Mouse (Mus musculus) MEL (cell line): ENCODE measurements at regions not wholly inside any gene's neighbourhood (a gene's known extent, or its start where the extent isn't known, plus 50 kb on each side); places are given as distances from the start of the nearest gene placed in this dataset.

ENCODE experiments used
- DNase-seq: peaks from one replicate; pipeline ENCODE4 v3.0.0; 2011; ENCODE audit warnings: low read depth, low spot score
- H3K27ac ChIP-seq: 2 replicates; pipeline ENCODE4 v1.5.1; 2012; ENCODE audit warnings: low read depth, mild to moderate bottlenecking, control low read depth, low read length, moderate library complexity; ENCODE audit not compliant: control insufficient read depth
- H3K27me3 ChIP-seq, 2 experiments: fragments of 150-350 bp in 1 of 2; sonication (generic) in 1 of 2; 2 replicates each; pipeline ENCODE4 v1.6.1; 2012; ENCODE audit warnings: low read length in 2 of 2, mild to moderate bottlenecking in 2 of 2, improper control_type of control experiment in 1 of 2, moderate library complexity in 1 of 2; ENCODE audit not compliant: insufficient read depth in 2 of 2, control insufficient read depth in 1 of 2
- H3K36me3 ChIP-seq, 2 experiments: 2 replicates each; pipeline ENCODE4 v1.6.1; 2012 to 2014; ENCODE audit warnings: low read length in 2 of 2, improper control_type of control experiment in 1 of 2, inconsistent platforms in 1 of 2, mild to moderate bottlenecking in 1 of 2; ENCODE audit not compliant: insufficient read depth in 2 of 2, control insufficient read depth in 1 of 2
- H3K4me1 ChIP-seq, 2 experiments: fragments of 150-350 bp in 1 of 2; sonication (generic) in 1 of 2; 2 replicates each; pipeline ENCODE4 v1.6.1; 2012; ENCODE audit warnings: low read length in 2 of 2, improper control_type of control experiment in 1 of 2, mild to moderate bottlenecking in 1 of 2; ENCODE audit not compliant: insufficient read depth in 2 of 2, control insufficient read depth in 1 of 2
- H3K4me3 ChIP-seq, 2 experiments: fragments of 150-350 bp in 1 of 2; sonication (generic) in 1 of 2; 2 replicates each; pipeline ENCODE4 v1.5.1; 2012; ENCODE audit warnings: low read depth in 2 of 2, low read length in 2 of 2, mild to moderate bottlenecking in 2 of 2, moderate library complexity in 2 of 2, control low read depth in 1 of 2, improper control_type of control experiment in 1 of 2; ENCODE audit not compliant: control insufficient read depth in 1 of 2, insufficient read depth in 1 of 2
- H3K79me2 ChIP-seq: 2 replicates; pipeline ENCODE4 v1.6.1; 2012; ENCODE audit warnings: mild to moderate bottlenecking, low read length, moderate library complexity; ENCODE audit not compliant: control insufficient read depth, poor library complexity, insufficient read depth
- H3K9ac ChIP-seq: 2 replicates; pipeline ENCODE4 v1.6.1; 2012; ENCODE audit warnings: low read depth, mild to moderate bottlenecking, control low read depth, low read length, moderate library complexity; ENCODE audit not compliant: control insufficient read depth, poor library complexity, severe bottlenecking
- H3K9me3 ChIP-seq: fragments of 150-350 bp; sonication (generic); replicated peaks from 2 replicates; pipeline ENCODE4 v1.6.1; 2012; ENCODE audit warnings: mild to moderate bottlenecking, low read length, improper control_type of control experiment, moderate library complexity; ENCODE audit not compliant: insufficient read depth
- E2F4 ChIP-seq: IDR thresholded peaks from 2 replicates; pipeline ENCODE4 v1.6.1; 2011; ENCODE audit warnings: low read depth, low read length, improper control_type of control experiment, borderline replicate concordance
- EP300 ChIP-seq, 2 experiments: IDR thresholded peaks; 2 replicates each; pipeline ENCODE4 v1.6.1; 2011; ENCODE audit warnings: improper control_type of control experiment in 2 of 2, low read length in 2 of 2, low read depth in 1 of 2, mild to moderate bottlenecking in 1 of 2
- GABPA ChIP-seq: IDR thresholded peaks from 2 replicates; pipeline ENCODE4 v1.6.1; 2012; ENCODE audit warnings: low read depth, mild to moderate bottlenecking, inconsistent platforms, low read length, improper control_type of control experiment, moderate library complexity
- MAZ ChIP-seq: IDR thresholded peaks from 2 replicates; pipeline ENCODE4 v1.6.1; 2012; ENCODE audit warnings: low read depth, mild to moderate bottlenecking, inconsistent platforms, low read length, improper control_type of control experiment
- MXI1 ChIP-seq: IDR thresholded peaks from 2 replicates; pipeline ENCODE4 v1.6.1; 2011; ENCODE audit warnings: mild to moderate bottlenecking, low read depth, low read length, improper control_type of control experiment
- MYB ChIP-seq: IDR thresholded peaks from 2 replicates; pipeline ENCODE4 v1.6.1; 2011; ENCODE audit warnings: mild to moderate bottlenecking, low read depth, low read length, improper control_type of control experiment
- NELFE ChIP-seq: IDR thresholded peaks from 2 replicates; pipeline ENCODE4 v1.6.1; 2011; ENCODE audit warnings: low read depth, low read length, improper control_type of control experiment
- POLR2AphosphoS2 ChIP-seq: IDR thresholded peaks from 2 replicates; pipeline ENCODE4 v1.6.1; 2011; ENCODE audit warnings: low read length, improper control_type of control experiment
- RAD21 ChIP-seq: IDR thresholded peaks from 2 replicates; pipeline ENCODE4 v1.6.1; 2011; ENCODE audit warnings: mild to moderate bottlenecking, low read depth, low read length, improper control_type of control experiment
- RCOR1 ChIP-seq: IDR thresholded peaks from 2 replicates; pipeline ENCODE4 v1.6.1; 2012; ENCODE audit warnings: low read depth, mild to moderate bottlenecking, inconsistent platforms, low read length, improper control_type of control experiment
- SMC3 ChIP-seq: IDR thresholded peaks from 2 replicates; pipeline ENCODE4 v1.6.1; 2011; ENCODE audit warnings: low read depth, low read length, improper control_type of control experiment
- TBP ChIP-seq: IDR thresholded peaks from 2 replicates; pipeline ENCODE4 v1.8.0; 2011; ENCODE audit warnings: low read depth, low read length, improper control_type of control experiment
- TCF12 ChIP-seq: IDR thresholded peaks from 2 replicates; pipeline ENCODE4 v1.6.1; 2014; ENCODE audit warnings: low read depth, mild to moderate bottlenecking, inconsistent platforms, low read length, improper control_type of control experiment, moderate library complexity
- UBTF ChIP-seq: IDR thresholded peaks from 2 replicates; pipeline ENCODE4 v1.6.1; 2012; ENCODE audit warnings: low read depth, mild to moderate bottlenecking, inconsistent platforms, low read length, improper control_type of control experiment, moderate library complexity, borderline replicate concordance; ENCODE audit not compliant: insufficient read depth
- ZMIZ1 ChIP-seq: IDR thresholded peaks from 2 replicates; pipeline ENCODE4 v1.6.1; 2012; ENCODE audit warnings: low read depth, mild to moderate bottlenecking, inconsistent platforms, low read length, improper control_type of control experiment, moderate library complexity

GRCm38 (mm10) chr11:52523191-52523590 lies 127.0 kb downstream of the 9530068E07Rik start:
- Histone ChIP-seq H3K79me2 (no peaks in the 10 kb centered on the region), H3K9me3 (no peaks in the 10 kb centered on the region)
- DNase-seq, result no peak
- no peak for TF ChIP-seq TBP
- TF ChIP-seq ZMIZ1, result no peak
- TF ChIP-seq SMC3, result no peak
- TF ChIP-seq, all 39 proteins: peak for 0
- H3K9ac ChIP-seq, result no peak overlapping the region
- no peaks in the 10 kb centered on the region for H3K36me3 ChIP-seq
- H3K27me3 ChIP-seq, result no peaks in the 10 kb centered on the region
- H3K27ac ChIP-seq, result no peak overlapping the region
- no peaks in the 10 kb centered on the region for H3K4me1 ChIP-seq
- no peak overlapping the region for H3K4me3 ChIP-seq

DNA sequence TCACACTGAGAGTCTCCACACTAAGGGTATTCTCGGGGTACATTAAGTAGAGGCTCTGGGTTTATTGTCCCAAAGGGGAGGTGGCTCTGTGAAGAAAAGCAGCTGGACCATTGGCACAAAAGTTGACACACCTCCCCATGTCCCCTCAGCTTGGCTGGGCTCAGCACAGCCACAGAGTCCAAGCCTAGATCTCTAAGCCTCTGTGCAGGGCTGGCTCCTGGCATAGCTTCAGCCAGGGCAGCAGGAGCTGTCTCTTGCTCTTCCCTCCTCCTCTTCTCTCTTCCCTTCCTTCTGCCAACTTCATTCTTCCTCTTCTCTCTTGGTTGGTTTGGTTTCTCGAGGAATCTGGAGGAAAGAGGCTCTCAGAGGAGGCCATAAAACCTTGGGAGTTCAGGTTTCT lies 127.4 kb downstream of the 9530068E07Rik start:
- Histone ChIP-seq H3K4me1 (no peaks in the 10 kb centered on the region), H3K4me3 (no peak overlapping the region), H3K79me2 (no peaks in the 10 kb centered on the region), H3K27ac (no peak overlapping the region), H3K36me3 (no peaks in the 10 kb centered on the region), H3K27me3 (no peaks in the 10 kb centered on the region), H3K9me3 (no peaks in the 10 kb centered on the region), H3K9ac (no peak overlapping the region)
- no peak for DNase-seq
- TF ChIP-seq EP300 (IDR thresholded peaks at IDR 0.05; ENCODE audit: low read depth in 1 of 2, low read length in 2 of 2), result no peak
- no peak for TF ChIP-seq NELFE
- TF ChIP-seq SMC3, result no peak
- no peak for TF ChIP-seq E2F4
- no peak for TF ChIP-seq MAZ
- no peak for TF ChIP-seq POLR2AphosphoS2
- no peak for TF ChIP-seq RAD21
- no peak for TF ChIP-seq MYB

DNA sequence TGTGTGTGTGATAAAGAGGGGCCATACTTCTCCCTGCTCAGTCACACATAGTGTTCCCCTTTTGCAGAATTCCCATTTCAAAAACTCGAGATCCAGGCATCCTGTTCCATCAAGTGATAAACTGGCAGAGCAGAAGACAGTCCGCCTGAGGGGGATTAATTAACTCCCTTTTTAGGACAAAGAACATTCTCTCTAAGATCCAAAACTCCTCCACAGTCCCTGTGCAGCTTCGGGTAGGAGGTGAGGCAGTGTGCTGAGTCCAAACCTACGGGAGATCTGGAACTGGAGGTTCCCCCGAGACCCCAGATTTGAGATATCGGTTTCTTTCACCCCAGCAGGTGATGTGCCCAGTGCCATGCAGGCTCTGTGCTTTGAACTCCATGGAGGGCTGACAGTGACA lies 129.2 kb downstream of the 9530068E07Rik start:
- Histone ChIP-seq H3K9ac (no peak overlapping the region), H3K4me3 (no peak overlapping the region), H3K27me3 (no peaks in the 10 kb centered on the region), H3K9me3 (no peaks in the 10 kb centered on the region), H3K27ac (no peak overlapping the region), H3K36me3 (no peaks in the 10 kb centered on the region), H3K4me1 (no peaks in the 10 kb centered on the region), H3K79me2 (no peaks in the 10 kb centered on the region)
- TF ChIP-seq UBTF, result no peak
- TF ChIP-seq GABPA, result no peak
- TF ChIP-seq RCOR1, result no peak
- no peak for TF ChIP-seq MXI1
- TF ChIP-seq TCF12, result no peak
- TF ChIP-seq RAD21, result no peak
- DNase-seq, result no peak
